Mouse (Mus musculus) pancreas, adult 10 weeks (tissue): ENCODE measurements around the gene Zfp553. TPM values are rescaled to one million over a fixed set of nuclear protein-coding genes. Genes with fewer than 3 reads are reported as not detected.

Experiments
- polyA plus RNA-seq: library from polyadenylated mRNA; stranded (reverse); fragments of 350-450 nt; fragmentation: Illumina TruSeq; extraction: RNeasy Lipid Tissue Mini Kit (QIAGEN cat#74804); gene quantifications from one replicate; pipeline ENCODE4 v1.2.3, GENCODE M21; 2015; ENCODE audit warnings: low read depth, low replicate concordance; ENCODE audit not compliant: insufficient read depth

Zfp553 gene
- polyA plus RNA-seq, result 2.2 TPM

GRCm38 (mm10) chr7:127232622-127233367 lies at the start of gene Zfp553, which contains the start of gene Sept1:
TSS of gene Zfp553 (plus strand) at chr7:127233061.
TSS of gene Sept1 (minus strand) at chr7:127233130.

GRCm38 (mm10) chr7:127195544-127196295 lies 37.1 kb upstream of the Zfp553 start, which contains the start of gene Cd2bp2:
TSS of gene Cd2bp2 (minus strand) at chr7:127196050.

GRCm38 (mm10) chr7:127208295-127208552 lies 24.6 kb upstream of the Zfp553 start, which contains the start of gene Tbc1d10b:
TSS of gene Tbc1d10b (minus strand) at chr7:127208468.

GRCm38 (mm10) chr7:127208553-127209438 lies 24.1 kb upstream of the Zfp553 start, which contains the start of gene Mylpf:
TSS of gene Mylpf (plus strand) at chr7:127208890.

GRCm38 (mm10) chr7:127243870-127244657 lies 11.2 kb downstream of the Zfp553 start, which contains the start of gene Zfp771:
TSS of gene Zfp771 (plus strand) at chr7:127244274.

GRCm38 (mm10) chr7:127260309-127261111 lies 27.6 kb downstream of the Zfp553 start, which contains the start of gene Dctpp1:
TSS of gene Dctpp1 (minus strand) at chr7:127260709.

GRCm38 (mm10) chr7:127273925-127274789 lies 41.3 kb downstream of the Zfp553 start, which contains the start of gene Sephs2:
TSS of gene Sephs2 (minus strand) at chr7:127274055.

Other genes with a start within 250 kb of the Zfp553 start
- 10.7 TPM for gene Mvp, start 218.4 kb upstream of the Zfp553 start, polyA plus RNA-seq
- gene Pagr1b, start 216.6 kb upstream of the Zfp553 start, polyA plus RNA-seq, result not detected
- 17.2 TPM for gene Pagr1a, start 215.7 kb upstream of the Zfp553 start, polyA plus RNA-seq
- gene Gm42742, start 212.0 kb upstream of the Zfp553 start, polyA plus RNA-seq, result 3.3 TPM
- gene Prrt2, start 211.8 kb upstream of the Zfp553 start, polyA plus RNA-seq, result 0.76 TPM
- gene Maz, start 206.0 kb upstream of the Zfp553 start, polyA plus RNA-seq, result 33.7 TPM
- 0.39 TPM for gene Kif22, start 190.6 kb upstream of the Zfp553 start, polyA plus RNA-seq
- 25,813 TPM for gene Zg16, start 145.7 kb upstream of the Zfp553 start, polyA plus RNA-seq
- 2.4 TPM for gene AI467606, start 141.7 kb upstream of the Zfp553 start, polyA plus RNA-seq
- gene Qprt, start 110.8 kb upstream of the Zfp553 start, polyA plus RNA-seq, result 0.54 TPM
- 0.24 TPM for gene Spn, start 95.2 kb upstream of the Zfp553 start, polyA plus RNA-seq
- gene Cd2bp2, start 37.0 kb upstream of the Zfp553 start, polyA plus RNA-seq, result 10.8 TPM
- gene Tbc1d10b, start 24.6 kb upstream of the Zfp553 start, polyA plus RNA-seq, result 7.0 TPM
- gene Mylpf, start 24.2 kb upstream of the Zfp553 start, polyA plus RNA-seq, result 1.5 TPM
- gene Sept1, start 69 bp downstream of the Zfp553 start, polyA plus RNA-seq, result 2.8 TPM
- 8.5 TPM for gene Zfp771, start 11.2 kb downstream of the Zfp553 start, polyA plus RNA-seq
- 12.0 TPM for gene Dctpp1, start 27.6 kb downstream of the Zfp553 start, polyA plus RNA-seq
- 21.0 TPM for gene Sephs2, start 41.0 kb downstream of the Zfp553 start, polyA plus RNA-seq
- 0.55 TPM for gene Itgal, start 63.2 kb downstream of the Zfp553 start, polyA plus RNA-seq
- 4.1 TPM for gene Zfp768, start 112.5 kb downstream of the Zfp553 start, polyA plus RNA-seq
- gene Zfp747, start 143.0 kb downstream of the Zfp553 start, polyA plus RNA-seq, result 1.6 TPM
- 0.54 TPM for gene 9130019O22Rik, start 154.1 kb downstream of the Zfp553 start, polyA plus RNA-seq
- 1.1 TPM for gene E430018J23Rik, start 160.6 kb downstream of the Zfp553 start, polyA plus RNA-seq
- 3.5 TPM for gene Zfp764, start 173.8 kb downstream of the Zfp553 start, polyA plus RNA-seq
- 6.0 TPM for gene Zfp688, start 189.0 kb downstream of the Zfp553 start, polyA plus RNA-seq
- 1.1 TPM for gene Zfp689, start 216.1 kb downstream of the Zfp553 start, polyA plus RNA-seq
- 21.0 TPM for gene Prr14, start 226.6 kb downstream of the Zfp553 start, polyA plus RNA-seq
- gene Fbrs, start 246.1 kb downstream of the Zfp553 start, polyA plus RNA-seq, result 18.9 TPM